Mouse (Mus musculus) adrenal gland, adult 2 months (tissue): Measurements from ENCODE around the gene 1700049E17Rik2. TPM values are rescaled to one million over a fixed set of nuclear protein-coding genes. Genes with fewer than 3 reads are reported as not detected.
"Not testable (repeated sequence)": the region's sequence is repeated elsewhere in the genome, so short reads cannot be mapped to it uniquely, and the experiment has no call there.

Experiments used
- DNase-seq: peaks from one replicate; pipeline ENCODE4 v3.0.0; 2021
- long read RNA-seq: library from polyadenylated mRNA; stranded (forward); transcript quantifications from one replicate; pipeline ENCODE4 v2.0.0, GENCODE M21; 2021
- polyA plus RNA-seq: library from polyadenylated mRNA; depleted of rRNA; stranded (reverse); fragments of >200 nt; gene quantifications from 2 replicates; pipeline ENCODE4 v1.2.3, GENCODE M21; 2012; rRNA removed
- total RNA-seq, 2 experiments: library from RNA; stranded (reverse); gene quantifications; 2 replicates each; pipeline ENCODE4 v1.2.3; 2021

The 1700049E17Rik2 gene
- not detected for total RNA-seq
- not detected in 2 replicates for polyA plus RNA-seq
- long read RNA-seq = 0 reads

DNA sequence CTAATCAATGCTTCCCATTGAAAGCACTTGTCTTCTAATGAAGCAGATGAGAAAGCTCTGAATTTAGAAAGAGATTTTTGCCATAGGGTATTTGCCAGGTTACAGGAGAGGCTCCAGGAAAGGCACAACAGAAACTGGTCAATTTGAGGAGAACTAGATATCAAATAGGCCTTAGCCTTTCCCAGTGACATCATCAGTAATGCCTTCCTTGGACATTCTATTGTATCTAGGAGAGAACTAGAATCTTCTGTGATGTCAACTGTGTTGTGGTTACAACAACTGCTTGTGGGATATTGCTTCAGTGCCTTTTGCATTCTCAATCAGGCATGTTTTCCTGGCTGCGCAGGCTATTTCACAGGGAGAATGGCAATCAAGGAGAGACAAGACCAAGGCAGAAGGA is at the start of gene 1700049E17Rik2:
Gene 1700049E17Rik2 (plus strand): TSS at position 301 of the 400 bp plus-strand sequence.
- not testable (repeated sequence) for DNase-seq

GRCm38 (mm10) chr14:41524695-41525094 is 48.3 kb upstream of the 1700049E17Rik2 start:
- DNase-seq = not testable (repeated sequence)

GRCm38 (mm10) chr14:41555483-41555882 is 17.5 kb upstream of the 1700049E17Rik2 start, which contains the start of gene Gm7970:
Gene Gm7970 (minus strand): TSS chr14:41555583.
- not testable (repeated sequence) for DNase-seq

DNA sequence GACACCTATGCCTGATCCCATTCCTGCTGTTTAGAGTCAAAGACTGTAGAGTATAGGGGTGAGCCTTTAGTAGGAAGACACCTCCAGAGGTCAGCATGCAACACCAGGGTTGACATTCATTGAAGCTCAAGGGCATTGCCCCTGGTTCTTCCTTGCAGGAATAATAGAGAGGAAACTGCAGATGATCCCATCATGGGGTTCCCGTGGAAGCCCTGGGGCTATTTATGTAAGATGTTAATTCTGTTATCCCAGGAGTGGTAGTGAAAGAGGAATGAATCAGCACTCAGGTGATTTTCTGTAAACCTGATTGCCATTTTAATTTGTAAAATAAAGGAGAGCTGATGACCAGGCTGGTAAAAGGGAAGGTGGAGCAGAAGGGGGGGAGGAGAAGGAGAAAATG is 13.3 kb downstream of the 1700049E17Rik2 start:
- not testable (repeated sequence) for DNase-seq

GRCm38 (mm10) chr14:41600935-41601334 is 27.9 kb downstream of the 1700049E17Rik2 start:
- DNase-seq = not testable (repeated sequence)

DNA sequence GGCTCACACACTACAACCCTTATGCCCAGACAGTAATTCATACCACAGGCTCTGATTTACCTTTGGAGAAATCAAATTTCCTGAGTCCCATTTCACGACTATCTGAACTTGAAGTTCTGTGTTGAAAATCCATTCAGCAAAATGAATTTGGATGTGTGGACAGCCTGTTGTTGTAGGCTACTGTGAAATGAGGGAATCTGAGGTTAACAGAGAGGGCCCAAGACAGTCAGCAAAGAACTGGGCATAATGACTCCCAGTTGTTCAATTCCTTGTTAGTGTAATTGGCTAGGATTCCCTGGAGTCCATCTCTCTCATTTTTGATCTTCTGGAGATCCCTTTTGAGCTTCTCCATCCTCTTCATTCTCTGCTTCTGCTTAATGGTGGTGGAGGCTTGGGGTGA is 37.7 kb downstream of the 1700049E17Rik2 start:
- not testable (repeated sequence) for DNase-seq

DNA sequence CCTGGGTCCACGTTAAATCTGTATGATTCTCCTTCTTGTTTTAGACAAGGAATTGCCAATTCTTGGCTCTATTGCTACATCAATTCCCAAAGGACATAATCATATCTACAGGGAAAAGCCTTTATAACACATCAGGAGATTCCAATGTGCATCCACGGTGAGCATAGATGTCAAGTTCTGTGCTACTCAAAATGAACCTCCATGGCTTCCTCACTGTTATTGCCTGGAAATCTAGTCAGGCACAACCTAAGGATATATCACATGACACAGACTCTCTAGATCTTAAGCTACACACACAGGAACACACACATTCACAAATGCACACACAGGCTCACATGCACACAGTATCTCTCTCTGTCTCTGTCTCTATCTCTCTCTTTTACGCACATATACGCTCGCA is 49.5 kb downstream of the 1700049E17Rik2 start:
- not testable (repeated sequence) for DNase-seq

DNA sequence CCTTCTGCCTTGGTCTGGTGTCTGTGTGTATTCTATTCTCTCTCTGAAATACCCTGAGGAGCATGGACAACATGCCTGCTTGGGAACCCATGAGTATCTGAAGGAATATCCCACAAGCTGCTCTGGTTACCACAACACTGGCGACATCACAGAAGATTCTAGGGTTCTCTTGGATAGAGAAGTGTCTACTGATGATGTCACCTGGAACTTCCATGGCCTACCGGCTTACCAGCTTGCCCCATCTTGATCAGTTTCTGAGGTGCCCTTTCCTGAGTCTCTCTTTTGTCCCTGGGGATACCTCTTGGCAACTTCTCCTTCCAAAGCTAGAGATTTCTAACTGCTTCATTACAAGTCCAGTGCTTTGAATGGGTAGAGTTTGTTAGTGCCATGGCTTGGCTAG is 51.5 kb downstream of the 1700049E17Rik2 start, which contains the start of gene Gm3072:
Gene Gm3072 (minus strand): TSS at position 101 of the 400 bp plus-strand sequence.
- DNase-seq = not testable (repeated sequence)

GRCm38 (mm10) chr14:41630144-41630543 is 57.1 kb downstream of the 1700049E17Rik2 start:
- DNase-seq = not testable (repeated sequence)

Other genes with a start within 250 kb of the 1700049E17Rik2 start
- not detected for gene Gm5798, start 224.6 kb upstream of the 1700049E17Rik2 start, total RNA-seq
- gene Gm5798, start 224.6 kb upstream of the 1700049E17Rik2 start, polyA plus RNA-seq = not detected in 2 replicates
- gene Gm7945, start 186.8 kb upstream of the 1700049E17Rik2 start, total RNA-seq = not detected
- not detected in 2 replicates for gene Gm7945, start 186.8 kb upstream of the 1700049E17Rik2 start, polyA plus RNA-seq
- gene Gm6482, start 164.9 kb upstream of the 1700049E17Rik2 start, total RNA-seq = not detected
- gene Gm6482, start 164.9 kb upstream of the 1700049E17Rik2 start, polyA plus RNA-seq = not detected in 2 replicates
- not detected for gene Gm7954, start 119.7 kb upstream of the 1700049E17Rik2 start, total RNA-seq
- gene Gm7954, start 119.7 kb upstream of the 1700049E17Rik2 start, polyA plus RNA-seq = not detected in 2 replicates
- not detected for gene Gm3486, start 83.7 kb upstream of the 1700049E17Rik2 start, total RNA-seq
- gene Gm3486, start 83.7 kb upstream of the 1700049E17Rik2 start, polyA plus RNA-seq = not detected in 2 replicates
- gene Gm7970, start 17.6 kb upstream of the 1700049E17Rik2 start, total RNA-seq = not detected
- gene Gm7970, start 17.6 kb upstream of the 1700049E17Rik2 start, polyA plus RNA-seq = not detected in 2 replicates
- not detected for gene Gm3072, start 51.4 kb downstream of the 1700049E17Rik2 start, total RNA-seq
- not detected in 2 replicates for gene Gm3072, start 51.4 kb downstream of the 1700049E17Rik2 start, polyA plus RNA-seq
- not detected for gene Gm3676, start 73.3 kb downstream of the 1700049E17Rik2 start, total RNA-seq
- not detected in 2 replicates for gene Gm3676, start 73.3 kb downstream of the 1700049E17Rik2 start, polyA plus RNA-seq
- gene Gm8068, start 128.7 kb downstream of the 1700049E17Rik2 start, total RNA-seq = not detected
- gene Gm8068, start 128.7 kb downstream of the 1700049E17Rik2 start, polyA plus RNA-seq = not detected in 2 replicates
- not detected for gene Gm7929, start 177.4 kb downstream of the 1700049E17Rik2 start, total RNA-seq
- not detected in 2 replicates for gene Gm7929, start 177.4 kb downstream of the 1700049E17Rik2 start, polyA plus RNA-seq
- not detected for gene Gm47189, start 199.2 kb downstream of the 1700049E17Rik2 start, total RNA-seq
- not detected in 2 replicates for gene Gm47189, start 199.2 kb downstream of the 1700049E17Rik2 start, polyA plus RNA-seq